Mouse (Mus musculus): ENCODE results near the gene Ndufa7. TPM values are rescaled to one million over a fixed set of nuclear protein-coding genes. Genes with fewer than 3 reads are reported as not detected.
"Not testable (repeated sequence)": the region's sequence is repeated elsewhere in the genome, so short reads cannot be mapped to it uniquely, and the experiment has no call there.

The Ndufa7 gene
- total RNA-seq, 2 experiments from 2014 or later: 645 to 655 TPM

DNA sequence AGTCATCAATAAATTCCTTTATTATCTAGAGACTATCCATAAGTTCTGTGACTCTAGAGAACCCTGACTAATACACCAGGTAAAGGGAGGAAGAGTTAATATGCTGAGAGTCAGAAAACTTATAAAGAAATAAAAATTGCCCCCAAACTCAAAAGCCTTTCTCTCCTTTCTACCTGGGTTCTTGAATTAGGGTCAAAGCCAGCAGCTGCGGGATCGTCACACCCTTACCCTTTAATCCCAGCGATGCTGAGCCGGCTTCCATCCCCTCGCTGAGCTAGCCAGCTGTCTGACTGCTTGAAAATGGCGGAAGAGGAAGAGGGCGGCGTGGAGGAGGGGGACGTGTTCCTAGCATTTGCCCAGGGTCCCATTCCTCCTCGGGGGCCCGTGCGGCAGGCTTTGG is 49.2 kb downstream of the Ndufa7 start, which contains the start of gene Gm7029:
Gm7029 (plus strand) TSS at position 301 of the 400 bp plus-strand sequence.
- DNase-seq: not testable (repeated sequence)

DNA sequence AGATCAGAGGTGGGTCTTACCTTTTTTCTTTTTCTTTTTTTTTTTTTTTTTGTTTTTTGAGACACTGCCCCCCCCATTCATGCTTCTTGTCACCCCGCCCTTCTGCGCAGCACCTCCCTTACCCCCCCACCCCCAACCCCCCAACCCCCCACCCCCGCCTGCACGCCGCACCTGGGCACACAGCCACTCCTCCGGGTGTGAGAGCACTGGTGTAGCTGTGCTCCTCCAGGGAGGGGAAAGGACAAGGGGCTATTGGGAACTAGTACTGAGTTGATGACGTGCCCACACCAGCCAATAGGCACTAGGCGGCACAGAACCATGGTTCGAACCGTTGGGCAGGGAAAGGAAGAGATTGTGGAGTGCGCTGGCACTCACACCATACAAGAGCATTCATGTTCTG is 50.0 kb downstream of the Ndufa7 start:
- peak in 1 of 2 experiments; percentile 10 for DNase-seq

DNA sequence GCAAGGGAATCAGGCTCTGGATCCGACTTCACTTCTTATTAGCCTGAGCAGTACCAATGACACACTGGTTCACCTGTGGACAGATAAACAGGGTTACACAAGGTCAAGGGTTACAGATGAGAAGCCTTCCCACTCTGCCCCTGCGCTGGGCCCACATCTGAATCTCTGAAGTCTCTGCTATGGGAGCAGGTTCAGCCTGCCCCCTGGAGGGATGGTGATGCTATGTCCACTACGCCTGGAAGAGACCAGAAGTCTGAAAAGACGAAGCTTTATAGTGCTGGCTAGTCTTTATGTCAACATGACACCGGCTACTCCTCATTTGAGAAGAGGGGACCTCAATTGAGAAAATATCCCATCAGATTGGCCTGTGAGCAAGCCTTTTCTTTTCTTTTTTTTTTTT is 51.4 kb downstream of the Ndufa7 start:
- not testable (repeated sequence) for DNase-seq

DNA sequence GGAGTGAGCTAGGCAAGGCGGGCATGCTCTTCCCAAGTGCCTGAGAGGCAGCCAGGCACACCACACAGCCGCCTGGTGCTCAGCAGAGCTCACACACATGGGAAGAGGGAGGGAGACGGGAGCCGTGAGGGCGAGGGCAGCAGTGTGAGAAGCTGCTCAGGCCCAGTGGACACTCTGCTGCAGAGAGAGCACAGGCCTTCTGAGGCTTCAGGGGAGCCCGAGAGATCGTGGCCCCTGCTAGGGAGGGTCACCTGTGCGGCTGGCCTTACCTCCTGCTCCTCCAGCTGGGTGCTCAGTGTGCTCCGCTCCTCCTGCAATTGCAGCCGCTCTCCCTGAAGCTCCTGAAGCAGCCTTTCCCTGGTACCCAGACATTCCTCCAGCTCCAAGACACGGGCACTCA is 59.9 kb downstream of the Ndufa7 start:
- DNase-seq: not testable (repeated sequence)

DNA sequence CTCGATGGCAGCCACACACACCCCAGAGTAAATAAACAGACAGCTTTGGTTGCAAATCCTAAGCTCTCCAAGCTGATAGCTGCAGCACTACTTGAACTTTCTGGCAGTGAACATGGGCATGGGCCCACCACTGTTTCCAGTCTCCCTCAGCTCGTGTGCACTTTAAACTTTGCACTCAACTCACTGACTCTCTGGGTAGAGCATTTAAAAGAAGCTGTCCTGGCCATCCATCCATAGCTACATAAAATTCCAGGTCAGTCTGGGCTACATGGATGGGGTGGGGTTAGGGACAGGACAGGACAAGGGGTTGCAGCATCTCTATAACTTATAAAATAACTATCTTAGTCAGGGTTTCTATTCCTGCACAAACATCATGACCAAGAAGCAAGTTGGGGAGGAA is 63.4 kb downstream of the Ndufa7 start:
- not testable (repeated sequence) for DNase-seq

Small RNA genes lying within 50 kb of the gene (microRNA-seq; reads per million reads assigned to microRNA genes)
- 0 reads per million in 2 experiments for gene Gm27740

Other genes with a start within 250 kb of the Ndufa7 start
- gene Zfp414, start 195.5 kb upstream of the Ndufa7 start, total RNA-seq (2021): 1 to 10 TPM; 7.9 to 9.9 TPM
- gene Pram1, start 186.5 kb upstream of the Ndufa7 start, total RNA-seq (2021): under 1 TPM; 0.10 to 0.31 TPM
- gene Hnrnpm, start 137.7 kb upstream of the Ndufa7 start, total RNA-seq (2021): 10 to 100 TPM; 89.0 to 93.4 TPM
- gene March2, start 105.9 kb upstream of the Ndufa7 start, total RNA-seq (2021): 100 to 1,000 TPM; 131 to 133 TPM
- gene Rab11b, start 64.0 kb upstream of the Ndufa7 start, total RNA-seq (2021): 100 to 1,000 TPM; 202 to 251 TPM
- 10 to 100 TPM in 1 of 2 experiments, 1 to 10 TPM in 1; 5.5 to 12.2 TPM for gene Angptl4, start 42.7 kb upstream of the Ndufa7 start, total RNA-seq (2021)
- gene Kank3, start 14.1 kb upstream of the Ndufa7 start, total RNA-seq (2021): 10 to 100 TPM; 49.0 to 64.9 TPM
- gene Rps28, start within 50 bp of the Ndufa7 start, total RNA-seq (2021): 100 to 1,000 TPM; 702 to 791 TPM
- gene Cd320, start 18.5 kb downstream of the Ndufa7 start, total RNA-seq (2021): 10 to 100 TPM; 31.8 to 34.9 TPM
- not detected for gene Gm7029, start 49.3 kb downstream of the Ndufa7 start, total RNA-seq (2021)
- gene Kifc1, start 66.1 kb downstream of the Ndufa7 start, total RNA-seq (2021): 1 to 10 TPM in 1 of 2 experiments, under 1 TPM in 1; 0.80 to 1.4 TPM
- gene Platr17, start 80.6 kb downstream of the Ndufa7 start, total RNA-seq (2021): not detected
- 10 to 100 TPM; 12.3 to 20.7 TPM for gene Daxx, start 84.8 kb downstream of the Ndufa7 start, total RNA-seq (2021)
- gene Tapbp, start 91.3 kb downstream of the Ndufa7 start, total RNA-seq (2021): 100 to 1,000 TPM; 111 to 115 TPM
- 10 to 100 TPM; 15.6 to 16.6 TPM for gene Zbtb22, start 91.3 kb downstream of the Ndufa7 start, total RNA-seq (2021)
- gene Rgl2, start 105.0 kb downstream of the Ndufa7 start, total RNA-seq (2021): 10 to 100 TPM; 30.9 to 31.8 TPM
- 10 to 100 TPM; 69.9 to 76.1 TPM for gene Pfdn6, start 115.8 kb downstream of the Ndufa7 start, total RNA-seq (2021)
- gene Wdr46, start 116.1 kb downstream of the Ndufa7 start, total RNA-seq (2021): 10 to 100 TPM; 10.3 to 10.9 TPM
- gene B3galt4, start 126.9 kb downstream of the Ndufa7 start, total RNA-seq (2021): 1 to 10 TPM; 1.3 to 1.8 TPM
- gene Vps52, start 131.2 kb downstream of the Ndufa7 start, total RNA-seq (2021): 10 to 100 TPM; 36.8 to 39.7 TPM
- 100 to 1,000 TPM; 419 to 435 TPM for gene Rps18, start 131.4 kb downstream of the Ndufa7 start, total RNA-seq (2021)
- 100 to 1,000 TPM; 204 to 337 TPM for gene H2-K1, start 175.8 kb downstream of the Ndufa7 start, total RNA-seq (2021)
- gene Ring1, start 200.1 kb downstream of the Ndufa7 start, total RNA-seq (2021): 10 to 100 TPM; 13.2 to 16.9 TPM
- 100 to 1,000 TPM; 131 to 137 TPM for gene H2-Ke6, start 203.5 kb downstream of the Ndufa7 start, total RNA-seq (2021)
- 10 to 100 TPM; 66.3 to 67.0 TPM for gene Slc39a7, start 207.1 kb downstream of the Ndufa7 start, total RNA-seq (2021)
- 10 to 100 TPM; 42.3 to 45.4 TPM for gene Rxrb, start 207.2 kb downstream of the Ndufa7 start, total RNA-seq (2021)
- 1 to 10 TPM in 1 of 2 experiments, under 1 TPM in 1; 0.55 to 1.7 TPM for gene Col11a2, start 214.9 kb downstream of the Ndufa7 start, total RNA-seq (2021)

All from heart, adult 18-20 months (tissue).